Mouse (Mus musculus): ENCODE measurements around the gene Gpr108.

- TF ChIP-seq POLR2A (IDR thresholded peaks at IDR 0.05; ENCODE audit: borderline replicate concordance, insufficient read depth, low read length) (no peak), CTCF (IDR thresholded peaks at IDR 0.05; ENCODE audit: borderline replicate concordance, insufficient read depth, low read depth, low read length) (no peak)
Measured at GRCm38 (mm10) chr17:57278537-57278936, 30.3 kb upstream of the Gpr108 start.
